Mouse (Mus musculus) right cerebral cortex, postnatal 25 days (tissue): Measurements from ENCODE around the gene Zbtb24.
"Not testable (repeated sequence)": the region's sequence is repeated elsewhere in the genome, so short reads cannot be mapped to it uniquely, and the experiment has no call there.

Experiments used
- DNase-seq: peaks from one replicate; pipeline ENCODE4 v3.0.0; 2022

Zbtb24 gene

GRCm38 (mm10) chr10:41450137-41450670 is at the start of gene Zbtb24:
Gene Zbtb24, plus strand, starts transcription at chr10:41450383.
- peak; percentile 93 for DNase-seq

- no peak for DNase-seq
Observed at GRCm38 (mm10) chr10:41401097-41401496, 49.1 kb upstream of the Zbtb24 start.

- DNase-seq, result no peak
Observed at GRCm38 (mm10) chr10:41403364-41403763, 46.8 kb upstream of the Zbtb24 start.

GRCm38 (mm10) chr10:41403893-41404612 is 46.1 kb upstream of the Zbtb24 start:
- no peak for DNase-seq

- not testable (repeated sequence) for DNase-seq
Observed at GRCm38 (mm10) chr10:41410176-41410575, 40.0 kb upstream of the Zbtb24 start.

GRCm38 (mm10) chr10:41410821-41411220 is 39.4 kb upstream of the Zbtb24 start:
- DNase-seq, result not testable (repeated sequence)

- DNase-seq, result not testable (repeated sequence)
Observed at GRCm38 (mm10) chr10:41413471-41413870, 36.7 kb upstream of the Zbtb24 start.

GRCm38 (mm10) chr10:41415368-41415767 is 34.8 kb upstream of the Zbtb24 start:
- DNase-seq, result not testable (repeated sequence)

GRCm38 (mm10) chr10:41420496-41421200 is 29.5 kb upstream of the Zbtb24 start:
- no peak for DNase-seq

- DNase-seq, result no peak
Observed at GRCm38 (mm10) chr10:41423681-41424080, 26.5 kb upstream of the Zbtb24 start.

- no peak for DNase-seq
Observed at GRCm38 (mm10) chr10:41426368-41426767, 23.8 kb upstream of the Zbtb24 start.

- no peak for DNase-seq
Observed at GRCm38 (mm10) chr10:41434624-41435023, 15.6 kb upstream of the Zbtb24 start.

GRCm38 (mm10) chr10:41435141-41435540 is 15.0 kb upstream of the Zbtb24 start:
- DNase-seq, result no peak

- DNase-seq, result no peak
Observed at GRCm38 (mm10) chr10:41448216-41448615, 2.0 kb upstream of the Zbtb24 start.

GRCm38 (mm10) chr10:41449684-41450083 is 499 bp upstream of the Zbtb24 start:
- peak; percentile 33 for DNase-seq

- DNase-seq, result no peak
Observed at GRCm38 (mm10) chr10:41450780-41451522, 768 bp downstream of the Zbtb24 start.

GRCm38 (mm10) chr10:41451656-41452055 is 1.5 kb downstream of the Zbtb24 start:
- no peak for DNase-seq

GRCm38 (mm10) chr10:41452791-41453190 is 2.6 kb downstream of the Zbtb24 start:
- no peak for DNase-seq

GRCm38 (mm10) chr10:41459990-41460389 is 9.8 kb downstream of the Zbtb24 start:
- DNase-seq, result no peak

- no peak for DNase-seq
Observed at GRCm38 (mm10) chr10:41460501-41460900, 10.3 kb downstream of the Zbtb24 start.

- no peak for DNase-seq
Observed at GRCm38 (mm10) chr10:41461057-41461722, 11.0 kb downstream of the Zbtb24 start.

GRCm38 (mm10) chr10:41464401-41464955 is 14.3 kb downstream of the Zbtb24 start:
- no peak for DNase-seq
